Mouse (Mus musculus) heart, embryonic 12.5 days (tissue): ENCODE measurements around the gene F2r. TPM values are rescaled to one million over a fixed set of nuclear protein-coding genes. Genes with fewer than 3 reads are reported as not detected.

ENCODE experiments used
- ATAC-seq: fragments of 200-750 bp; cut with Nextera tagmentation; 2 replicates; pipeline ENCODE4 v1.8.0; 2017; ENCODE audit warnings: moderate TSS enrichment, moderate library complexity; ENCODE audit not compliant: insufficient number of reproducible peaks, low FRiP score
- H3K27ac ChIP-seq: fragments of 300-500 bp; sonication (generic); 2 replicates; pipeline ENCODE4 v1.5.1; 2016; ENCODE audit warnings: mild to moderate bottlenecking, moderate library complexity; ENCODE audit not compliant: poor library complexity, severe bottlenecking
- H3K27me3 ChIP-seq: fragments of 300-500 bp; sonication (generic); replicated peaks from 2 replicates; pipeline ENCODE4 v1.6.1; 2016; ENCODE audit warnings: mild to moderate bottlenecking, moderate library complexity
- H3K36me3 ChIP-seq: fragments of 300-500 bp; sonication (generic); 2 replicates; pipeline ENCODE4 v1.6.1; 2016; ENCODE audit warnings: mild to moderate bottlenecking, moderate library complexity
- H3K4me1 ChIP-seq: fragments of 300-500 bp; sonication (generic); replicated peaks from 2 replicates; pipeline ENCODE4 v1.6.1; 2016; ENCODE audit warnings: mild to moderate bottlenecking
- H3K4me2 ChIP-seq: fragments of 300-500 bp; sonication (generic); 2 replicates; pipeline ENCODE4 v1.6.1; 2016; ENCODE audit warnings: mild to moderate bottlenecking, moderate library complexity
- H3K4me3 ChIP-seq: fragments of 300-500 bp; sonication (generic); 2 replicates; pipeline ENCODE4 v1.5.1; 2016; ENCODE audit warnings: mild to moderate bottlenecking
- H3K9ac ChIP-seq: fragments of 300-500 bp; sonication (generic); 2 replicates; pipeline ENCODE4 v1.6.1; 2016; ENCODE audit warnings: mild to moderate bottlenecking, moderate library complexity
- H3K9me3 ChIP-seq: fragments of 300-500 bp; sonication (generic); replicated peaks from 2 replicates; pipeline ENCODE4 v1.6.1; 2016; ENCODE audit warnings: mild to moderate bottlenecking, moderate library complexity
- WGBS: fragments of 180-500 bp; shearing (Covaris S2); methylation state at CpG from one replicate; pipeline ENCODE4 v1.1.7; 2016; 5-methylcytosine and 5-hydroxymethylcytosine counted together
- polyA plus RNA-seq: library from polyadenylated mRNA; unstranded; fragments of >200 nt; fragmentation: Nextera tagmentation; extraction: Ambion mirVana; gene quantifications from 2 replicates; pipeline ENCODE4 v1.2.1, GENCODE M21; 2016

Gene F2r
- polyA plus RNA-seq, 1 experiment from 2014 or later, result 184 TPM

GRCm38 (mm10) chr13:95611752-95612151, 6.5 kb downstream of the F2r start:
- Histone ChIP-seq H3K36me3 (peaks cover 33% of the 10 kb centered on the region), H3K27me3 (no peaks in the 10 kb centered on the region), H3K27ac (peak overlapping the region; percentile 79), H3K4me2 (peak overlapping the region; percentile 3; the same call in 1 of the 2 replicates), H3K4me1 (peaks cover 64% of the 10 kb centered on the region), H3K9me3 (no peaks in the 10 kb centered on the region; the same call in 1 of the 2 replicates), H3K9ac (no peak overlapping the region), H3K4me3 (no peak overlapping the region)
- WGBS, result 65% methylated on average over 4 of the region's 4 CpGs
- ATAC-seq, result 0 out of 2 replicates have a peak, but pooled peaks have one; percentile 19

- Histone ChIP-seq H3K4me1 (peaks cover 71% of the 10 kb centered on the region), H3K4me2 (peak overlapping the region; percentile 15; the same call in 1 of the 2 replicates), H3K36me3 (peaks cover 33% of the 10 kb centered on the region), H3K27me3 (no peaks in the 10 kb centered on the region), H3K27ac (peak overlapping the region; percentile 79), H3K9me3 (no peaks in the 10 kb centered on the region; the same call in 1 of the 2 replicates), H3K9ac (no peak overlapping the region), H3K4me3 (no peak overlapping the region)
- ATAC-seq, result peak; percentile 88
- 41% methylated on average over 16 of the region's 16 CpGs for WGBS
These were observed 7.3 kb downstream of the F2r start for GRCm38 (mm10) chr13:95610786-95611562.

GRCm38 (mm10) chr13:95609088-95609420, 9.2 kb downstream of the F2r start:
- Histone ChIP-seq H3K9me3 (no peaks in the 10 kb centered on the region; the same call in 1 of the 2 replicates), H3K4me3 (no peak overlapping the region), H3K4me2 (no peak overlapping the region), H3K36me3 (peaks cover 43% of the 10 kb centered on the region), H3K9ac (no peak overlapping the region), H3K4me1 (peaks cover 66% of the 10 kb centered on the region), H3K27me3 (no peaks in the 10 kb centered on the region), H3K27ac (no peak overlapping the region)
- ATAC-seq, result no peak
- 77% methylated on average over 2 of the region's 2 CpGs for WGBS

- H3K36me3 ChIP-seq, result peaks cover 47% of the 10 kb centered on the region
- no peak overlapping the region for H3K9ac ChIP-seq
- peaks cover 66% of the 10 kb centered on the region for H3K4me1 ChIP-seq
- no peak for ATAC-seq
- no peaks in the 10 kb centered on the region for H3K27me3 ChIP-seq
- no peaks in the 10 kb centered on the region; the same call in 1 of the 2 replicates for H3K9me3 ChIP-seq
- no peak overlapping the region for H3K4me2 ChIP-seq
- H3K27ac ChIP-seq, result no peak overlapping the region
- H3K4me3 ChIP-seq, result no peak overlapping the region
- 77% methylated on average over 6 of the region's 6 CpGs for WGBS
These were observed 9.7 kb downstream of the F2r start for GRCm38 (mm10) chr13:95608416-95609087.

GRCm38 (mm10) chr13:95607019-95607418, 11.3 kb downstream of the F2r start:
- Histone ChIP-seq H3K4me1 (peaks cover 55% of the 10 kb centered on the region), H3K4me3 (no peak overlapping the region), H3K36me3 (peaks cover 56% of the 10 kb centered on the region), H3K27me3 (no peaks in the 10 kb centered on the region), H3K4me2 (no peak overlapping the region), H3K9me3 (no peaks in the 10 kb centered on the region; the same call in 1 of the 2 replicates), H3K9ac (no peak overlapping the region), H3K27ac (no peak overlapping the region)
- ATAC-seq, result no peak
- 83% methylated on average over 8 of the region's 8 CpGs for WGBS

- no peaks in the 10 kb centered on the region; the same call in 1 of the 2 replicates for H3K9me3 ChIP-seq
- H3K27me3 ChIP-seq, result no peaks in the 10 kb centered on the region
- no peak overlapping the region for H3K4me3 ChIP-seq
- H3K9ac ChIP-seq, result no peak overlapping the region
- 95% methylated on average over 25 of the region's 25 CpGs for WGBS
- ATAC-seq, result no peak
- peaks cover 30% of the 10 kb centered on the region for H3K4me1 ChIP-seq
- no peak overlapping the region for H3K27ac ChIP-seq
- H3K36me3 ChIP-seq, result peaks cover 66% of the 10 kb centered on the region
- no peak overlapping the region for H3K4me2 ChIP-seq
These were observed 14.0 kb downstream of the F2r start for GRCm38 (mm10) chr13:95604288-95604687.

- H3K9ac ChIP-seq, result no peak overlapping the region
- 67% methylated on average over 3 of the region's 3 CpGs for WGBS
- H3K4me3 ChIP-seq, result no peak overlapping the region
- no peak for ATAC-seq
- peaks cover 16% of the 10 kb centered on the region; the same call in 1 of the 2 replicates for H3K4me1 ChIP-seq
- no peak overlapping the region for H3K27ac ChIP-seq
- no peaks in the 10 kb centered on the region for H3K9me3 ChIP-seq
- H3K4me2 ChIP-seq, result no peak overlapping the region
- no peaks in the 10 kb centered on the region for H3K27me3 ChIP-seq
- peaks cover 47% of the 10 kb centered on the region for H3K36me3 ChIP-seq
These were observed 18.4 kb downstream of the F2r start for GRCm38 (mm10) chr13:95599833-95600359.

GRCm38 (mm10) chr13:95598232-95598920, 19.9 kb downstream of the F2r start:
- no peak overlapping the region for H3K27ac ChIP-seq
- no peaks in the 10 kb centered on the region for H3K9me3 ChIP-seq
- peaks cover 16% of the 10 kb centered on the region; the same call in 1 of the 2 replicates for H3K4me1 ChIP-seq

GRCm38 (mm10) chr13:95597578-95597977, 20.7 kb downstream of the F2r start:
- ATAC-seq, result no peak
- peaks cover 19% of the 10 kb centered on the region; the same call in 1 of the 2 replicates for H3K4me1 ChIP-seq
- no peaks in the 10 kb centered on the region for H3K9me3 ChIP-seq
- 92% methylated on average over 10 of the region's 10 CpGs for WGBS
- no peaks in the 10 kb centered on the region for H3K27me3 ChIP-seq
- H3K27ac ChIP-seq, result no peak overlapping the region
- H3K4me3 ChIP-seq, result no peak overlapping the region
- no peak overlapping the region for H3K4me2 ChIP-seq
- peaks cover 25% of the 10 kb centered on the region for H3K36me3 ChIP-seq
- H3K9ac ChIP-seq, result no peak overlapping the region

More at GRCm38 (mm10) chr13:95598232-95598920, 19.9 kb downstream of the F2r start:
- peaks cover 32% of the 10 kb centered on the region for H3K36me3 ChIP-seq
- H3K4me2 ChIP-seq, result no peak overlapping the region
- H3K27me3 ChIP-seq, result no peaks in the 10 kb centered on the region
- no peak for ATAC-seq
- H3K4me3 ChIP-seq, result no peak overlapping the region
- WGBS, result 78% methylated on average over 18 of the region's 18 CpGs
- no peak overlapping the region for H3K9ac ChIP-seq

- H3K4me1 ChIP-seq, result peaks cover 19% of the 10 kb centered on the region; the same call in 1 of the 2 replicates
- no peaks in the 10 kb centered on the region for H3K27me3 ChIP-seq
- H3K4me3 ChIP-seq, result no peak overlapping the region
- ATAC-seq, result no peak
- 88% methylated on average over 7 of the region's 7 CpGs for WGBS
- no peak overlapping the region for H3K9ac ChIP-seq
- H3K9me3 ChIP-seq, result no peaks in the 10 kb centered on the region
- H3K4me2 ChIP-seq, result no peak overlapping the region
- peaks cover 21% of the 10 kb centered on the region for H3K36me3 ChIP-seq
- no peak overlapping the region for H3K27ac ChIP-seq
These were observed 21.6 kb downstream of the F2r start for GRCm38 (mm10) chr13:95596689-95597088.
